Mouse (Mus musculus): ENCODE data around the gene Fcho1.

DNA sequence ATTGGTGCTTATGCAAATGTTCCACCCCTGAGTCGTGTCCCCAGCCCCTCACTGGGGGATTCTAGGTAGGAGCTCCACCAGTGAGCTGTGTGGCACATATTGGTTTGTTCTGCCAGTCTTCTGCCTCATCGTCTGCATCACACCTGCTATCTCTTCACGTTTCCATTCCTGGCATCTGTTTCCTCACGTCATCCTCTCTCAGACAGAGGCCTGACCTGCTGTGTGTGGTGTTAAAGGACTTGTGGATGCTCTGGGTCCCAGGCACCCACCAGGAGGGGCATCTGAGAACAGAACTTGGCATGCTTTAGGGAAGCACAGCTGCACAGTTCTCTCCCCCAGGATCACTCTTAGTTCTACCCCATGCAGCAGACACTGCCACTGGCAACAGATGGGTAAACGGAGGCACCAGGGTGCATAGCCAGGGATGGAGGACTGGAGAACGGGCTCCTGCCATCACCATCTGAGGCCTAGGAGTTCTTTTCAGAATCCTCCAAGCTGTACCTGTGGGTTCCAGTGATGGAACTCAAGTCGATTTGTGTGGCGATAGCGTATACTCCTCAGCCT is 50.0 kb downstream of the Fcho1 start:
- TF ChIP-seq CTCF (IDR thresholded peaks at IDR 0.05; ENCODE audit: low read depth), result no peak
- no peak for TF ChIP-seq EP300 (IDR thresholded peaks at IDR 0.05; ENCODE audit: low read depth)
